ENCODE assay signal across 7 mouse cellular contexts in genomic region chr14:76010102-76011061, GRCm38 (mm10). TPM values are rescaled to one million over a fixed set of nuclear protein-coding genes. Genes with fewer than 3 reads are reported as not detected.
DNase-seq lines count a peak whose midpoint lies in the region; ATAC-seq lines count a peak whose summit lies in the region.

Gene Gtf2f2, minus strand, starts transcription at chr14:76010865.

- under 1% methylated on average over 67 of the region's 67 CpGs for WGBS in intestine, embryonic 16.5 days
- WGBS in midbrain, embryonic 11.5 days, result 1% methylated on average over 67 of the region's 67 CpGs

- H3K4me2 ChIP-seq in intestine, embryonic 16.5 days (ENCODE audit: low read depth, low read length), result peak within 1 kb of the TSS; percentile 71
- peak within 1 kb of the TSS; percentile 66 for H3K4me2 ChIP-seq in midbrain, embryonic 11.5 days

- peak within 1 kb of the TSS; percentile 84 for H3K9ac ChIP-seq in intestine, embryonic 16.5 days (ENCODE audit: low read depth, low read length)
- peak within 1 kb of the TSS; percentile 81 for H3K9ac ChIP-seq in midbrain, embryonic 11.5 days (ENCODE audit: low read length)

- H3K4me1 ChIP-seq in intestine, embryonic 16.5 days (ENCODE audit: control insufficient read depth, insufficient read depth, low read length), result peaks cover 9% of the 10 kb centered on the region; the same call in 1 of the 2 replicates
- peaks cover 11% of the 10 kb centered on the region for H3K4me1 ChIP-seq in midbrain, embryonic 11.5 days (ENCODE audit: control insufficient read depth, insufficient read depth, low read length)

- H3K36me3 ChIP-seq in intestine, embryonic 16.5 days (ENCODE audit: control insufficient read depth, insufficient read depth, low read length), result no peaks in the 10 kb centered on the region
- H3K36me3 ChIP-seq in midbrain, embryonic 11.5 days (ENCODE audit: control insufficient read depth, insufficient read depth, low read length), result no peaks in the 10 kb centered on the region

- peak within 1 kb of the TSS; percentile 88 for H3K4me3 ChIP-seq in intestine, embryonic 16.5 days (ENCODE audit: low read length)
- peak within 1 kb of the TSS; percentile 76 for H3K4me3 ChIP-seq in midbrain, embryonic 11.5 days (ENCODE audit: low read depth, low read length)

- peak within 1 kb of the TSS; percentile 80 for H3K27ac ChIP-seq in intestine, embryonic 16.5 days (ENCODE audit: low read length)
- H3K27ac ChIP-seq in midbrain, embryonic 11.5 days (ENCODE audit: low read depth, low read length), result peak within 1 kb of the TSS; percentile 58; the same call in 1 of the 2 replicates

- peak; percentile 95 for ATAC-seq in intestine, embryonic 16.5 days
- ATAC-seq in midbrain, embryonic 11.5 days (ENCODE audit: low FRiP score), result peak; percentile 94

- no peaks in the 10 kb centered on the region for H3K27me3 ChIP-seq in intestine, embryonic 16.5 days (replicated peaks; ENCODE audit: control insufficient read depth, insufficient read depth, low read length)
- no peaks in the 10 kb centered on the region for H3K27me3 ChIP-seq in midbrain, embryonic 11.5 days (ENCODE audit: control insufficient read depth, insufficient read depth, low read length)

- DNase-seq in adrenal gland, adult 8-10 months, result peak; percentile 90
- peak; percentile 97 for DNase-seq in embryo, embryonic 9.5 days (ENCODE audit: extremely low spot score)
- DNase-seq in gastrocnemius, postnatal 4 days (ENCODE audit: low spot score in 2 of 2), result peak; percentile 93 to 94
- DNase-seq in left cerebral cortex, postnatal 36 days (ENCODE audit: low spot score in 2 of 2), result peak; percentile 94 to 96
- DNase-seq in midbrain, embryonic 11.5 days (ENCODE audit: low spot score, missing footprints), result peak; percentile 100
- peak; percentile 91 for DNase-seq in skeletal muscle tissue, adult 2 months (ENCODE audit: low read depth, low spot score)

- intact Hi-C loops in left cerebral cortex, postnatal 36 days (cut with DNase I), result loop anchor here (2.0 kb wide), 1 partner anchor 48 kb away; no protein-coding TSS in a partner anchor

- H3K9me3 ChIP-seq in intestine, embryonic 16.5 days (ENCODE audit: control insufficient read depth, low read length), result no peaks in the 10 kb centered on the region
- H3K9me3 ChIP-seq in midbrain, embryonic 11.5 days (ENCODE audit: control insufficient read depth, low read length), result no peaks in the 10 kb centered on the region

RNA-seq across cellular contexts. Expression of gene Gtf2f2, which starts in this region (rescaled TPM):
- total RNA-seq in adrenal gland, adult 8-10 months (2022), result 10 to 100 TPM; 22.0 to 25.0 (median 23.2) TPM
- 10 to 100 TPM; 19.1 to 19.5 TPM for total RNA-seq in gastrocnemius, postnatal 4 days (2021)
- polyA plus RNA-seq in intestine, embryonic 16.5 days (2015; fragmentation: Nextera tagmentation; extraction: Ambion mirVana), result 28.0 and 31.7 TPM in 2 replicates
- total RNA-seq in left cerebral cortex, postnatal 36 days (2021), result 10 to 100 TPM; 15.8 to 16.1 TPM
- 59.3 and 66.7 TPM in 2 replicates for polyA plus RNA-seq in midbrain, embryonic 11.5 days (2014; fragmentation: Nextera tagmentation; extraction: Ambion mirVana)

Comparison
In these comparisons a context has a peak if more than half of its experiments do, and no peak if none do; other contexts are left out.
1. Peak in every context shown above with its lines: DNase-seq, ATAC-seq, H3K4me3 ChIP-seq and H3K27ac ChIP-seq.